Mouse (Mus musculus): Measurements from ENCODE around the gene Mrc1. TPM values are rescaled to one million over a fixed set of nuclear protein-coding genes. Genes with fewer than 3 reads are reported as not detected.

The Mrc1 gene
- total RNA-seq, 2 experiments from 2014 or later: 25.7 to 26.4 TPM

Small RNAs within 50 kb of the gene (microRNA-seq; reads per million reads assigned to microRNA genes)
- gene Mir511: 19.8 to 39.6 reads per million in 2 experiments

Other genes with a start within 250 kb of the Mrc1 start
- 100 to 1,000 TPM; 321 to 334 TPM for gene Hacd1, start 173.3 kb upstream of the Mrc1 start, total RNA-seq (2021)
- 10 to 100 TPM; 23.2 to 25.3 TPM for gene Stam, start 155.3 kb upstream of the Mrc1 start, total RNA-seq (2021)
- under 1 TPM; 0.11 to 0.57 TPM for gene Tmem236, start 54.9 kb upstream of the Mrc1 start, total RNA-seq (2021)
- gene Slc39a12, start 158.9 kb downstream of the Mrc1 start, total RNA-seq (2021): under 1 TPM; 0.62 to 0.78 TPM

Measured in gastrocnemius, postnatal 14 days (tissue).